Mouse (Mus musculus): ENCODE results near the gene A930002H24Rik. TPM values are rescaled to one million over a fixed set of nuclear protein-coding genes. Genes with fewer than 3 reads are reported as not detected.
"Not testable (repeated sequence)": the region's sequence is repeated elsewhere in the genome, so short reads cannot be mapped to it uniquely, and the experiment has no call there.

Gene A930002H24Rik
- polyA plus RNA-seq, 1 experiment from 2014 or later, result 2.8 TPM

- Histone ChIP-seq H3K27me3 (no peaks in the 10 kb centered on the region), H3K9me3 (no peaks in the 10 kb centered on the region), H3K4me3 (no peak overlapping the region), H3K4me1 (replicated peaks) (no peaks in the 10 kb centered on the region), H3K27ac (no peak overlapping the region), H3K9ac (no peak overlapping the region), H3K36me3 (no peaks in the 10 kb centered on the region), H3K4me2 (no peak overlapping the region)
- no peak for ATAC-seq (ENCODE audit: low FRiP score)
- WGBS, result 88% methylated on average over 7 of the region's 7 CpGs
These were observed 6.5 kb downstream of the A930002H24Rik start for GRCm38 (mm10) chr17:63857023-63857544.

- Histone ChIP-seq H3K9me3 (no peaks in the 10 kb centered on the region), H3K27me3 (no peaks in the 10 kb centered on the region), H3K27ac (no peak overlapping the region), H3K4me1 (replicated peaks) (peaks cover 6% of the 10 kb centered on the region; the same call in 1 of the 2 replicates), H3K4me2 (peak overlapping the region; percentile 57), H3K4me3 (peak overlapping the region; percentile 52; the same call in 1 of the 2 replicates), H3K36me3 (no peaks in the 10 kb centered on the region), H3K9ac (peak overlapping the region; percentile 79; the same call in 1 of the 2 replicates)
- peak; percentile 36 for ATAC-seq (ENCODE audit: low FRiP score)
- WGBS, result 87% methylated on average over 9 of the region's 9 CpGs
These were observed 13.6 kb downstream of the A930002H24Rik start for GRCm38 (mm10) chr17:63850016-63850415.

- Histone ChIP-seq H3K4me2 (peak overlapping the region; percentile 57), H3K27me3 (no peaks in the 10 kb centered on the region), H3K4me1 (replicated peaks) (peaks cover 6% of the 10 kb centered on the region; the same call in 1 of the 2 replicates), H3K9ac (peak overlapping the region; percentile 79), H3K36me3 (no peaks in the 10 kb centered on the region), H3K9me3 (no peaks in the 10 kb centered on the region), H3K27ac (peak overlapping the region; percentile 78), H3K4me3 (peak overlapping the region; percentile 52)
- ATAC-seq (ENCODE audit: low FRiP score), result peak; percentile 99
- 0% methylated on average over 22 of the region's 22 CpGs for WGBS
These were observed 14.0 kb downstream of the A930002H24Rik start for GRCm38 (mm10) chr17:63849566-63849965.

- peak overlapping the region; percentile 79 for H3K9ac ChIP-seq
- peak overlapping the region; percentile 52 for H3K4me3 ChIP-seq
- no peaks in the 10 kb centered on the region for H3K27me3 ChIP-seq
- H3K27ac ChIP-seq, result peak overlapping the region; percentile 78
- peak; percentile 70 for ATAC-seq (ENCODE audit: low FRiP score)
- no peaks in the 10 kb centered on the region for H3K9me3 ChIP-seq
- WGBS, result 10% methylated on average over 6 of the region's 6 CpGs
- peak overlapping the region; percentile 57 for H3K4me2 ChIP-seq
- H3K4me1 ChIP-seq (replicated peaks), result peaks cover 6% of the 10 kb centered on the region; the same call in 1 of the 2 replicates
- H3K36me3 ChIP-seq, result no peaks in the 10 kb centered on the region
These were observed 14.4 kb downstream of the A930002H24Rik start for GRCm38 (mm10) chr17:63849151-63849550.

GRCm38 (mm10) chr17:63845766-63846165 lies 17.8 kb downstream of the A930002H24Rik start:
- H3K27me3 ChIP-seq; H3K9ac ChIP-seq; H3K4me1 ChIP-seq (replicated peaks); H3K4me2 ChIP-seq; H3K36me3 ChIP-seq; ATAC-seq (ENCODE audit: low FRiP score); H3K9me3 ChIP-seq; H3K4me3 ChIP-seq; H3K27ac ChIP-seq: not testable (repeated sequence)
- WGBS, result 95% methylated on average over 3 of the region's 3 CpGs

- no peak overlapping the region for H3K27ac ChIP-seq
- no peak for ATAC-seq (ENCODE audit: low FRiP score)
- no peaks in the 10 kb centered on the region for H3K27me3 ChIP-seq
- peaks cover 6% of the 10 kb centered on the region; the same call in 1 of the 2 replicates for H3K4me1 ChIP-seq (replicated peaks)
- H3K36me3 ChIP-seq, result no peaks in the 10 kb centered on the region
- no peak overlapping the region for H3K9ac ChIP-seq
- WGBS, result 77% methylated on average over 5 of the region's 5 CpGs
- H3K4me3 ChIP-seq, result no peak overlapping the region
- no peaks in the 10 kb centered on the region for H3K9me3 ChIP-seq
- H3K4me2 ChIP-seq, result no peak overlapping the region
These were observed 18.7 kb downstream of the A930002H24Rik start for GRCm38 (mm10) chr17:63844936-63845335.

GRCm38 (mm10) chr17:63842226-63842625 lies 21.4 kb downstream of the A930002H24Rik start:
- no peak overlapping the region for H3K4me3 ChIP-seq
- 83% methylated on average over 1 of the region's 1 CpGs for WGBS
- no peak overlapping the region for H3K27ac ChIP-seq
- no peak for ATAC-seq (ENCODE audit: low FRiP score)
- H3K27me3 ChIP-seq, result no peaks in the 10 kb centered on the region
- H3K9me3 ChIP-seq, result no peaks in the 10 kb centered on the region
- no peaks in the 10 kb centered on the region for H3K36me3 ChIP-seq
- H3K4me2 ChIP-seq, result no peak overlapping the region
- H3K4me1 ChIP-seq (replicated peaks), result no peaks in the 10 kb centered on the region
- no peak overlapping the region for H3K9ac ChIP-seq

GRCm38 (mm10) chr17:63839636-63840269 lies 23.8 kb downstream of the A930002H24Rik start:
- Histone ChIP-seq H3K36me3 (no peaks in the 10 kb centered on the region), H3K27me3 (no peaks in the 10 kb centered on the region), H3K4me3 (no peak overlapping the region), H3K9ac (no peak overlapping the region), H3K27ac (no peak overlapping the region), H3K4me1 (replicated peaks) (no peaks in the 10 kb centered on the region), H3K9me3 (no peaks in the 10 kb centered on the region), H3K4me2 (no peak overlapping the region)
- WGBS, result 93% methylated on average over 3 of the region's 3 CpGs
- no peak for ATAC-seq (ENCODE audit: low FRiP score)

GRCm38 (mm10) chr17:63838144-63838543 lies 25.4 kb downstream of the A930002H24Rik start:
- Histone ChIP-seq H3K9ac (no peak overlapping the region), H3K9me3 (no peaks in the 10 kb centered on the region), H3K4me1 (replicated peaks) (no peaks in the 10 kb centered on the region), H3K27me3 (no peaks in the 10 kb centered on the region), H3K27ac (no peak overlapping the region), H3K4me2 (no peak overlapping the region), H3K4me3 (no peak overlapping the region), H3K36me3 (no peaks in the 10 kb centered on the region)
- no peak for ATAC-seq (ENCODE audit: low FRiP score)
- 91% methylated on average over 8 of the region's 8 CpGs for WGBS

- Histone ChIP-seq H3K27ac (no peak overlapping the region), H3K4me1 (replicated peaks) (0 out of 2 replicates have a peak, but pooled peaks cover 3% of the 10 kb centered on the region), H3K4me3 (no peak overlapping the region), H3K9me3 (no peaks in the 10 kb centered on the region), H3K27me3 (no peaks in the 10 kb centered on the region), H3K4me2 (no peak overlapping the region), H3K36me3 (no peaks in the 10 kb centered on the region), H3K9ac (no peak overlapping the region)
- 87% methylated on average over 8 of the region's 8 CpGs for WGBS
- no peak for ATAC-seq (ENCODE audit: low FRiP score)
These were observed 26.9 kb downstream of the A930002H24Rik start for GRCm38 (mm10) chr17:63836641-63837040.

GRCm38 (mm10) chr17:63836223-63836622 lies 27.4 kb downstream of the A930002H24Rik start:
- peaks cover 3% of the 10 kb centered on the region; the same call in 1 of the 2 replicates for H3K4me1 ChIP-seq (replicated peaks)
- no peak overlapping the region for H3K9ac ChIP-seq
- ATAC-seq (ENCODE audit: low FRiP score), result no peak
- H3K27ac ChIP-seq, result no peak overlapping the region
- no peaks in the 10 kb centered on the region for H3K9me3 ChIP-seq
- WGBS, result 98% methylated on average over 2 of the region's 2 CpGs
- H3K27me3 ChIP-seq, result no peaks in the 10 kb centered on the region
- H3K4me2 ChIP-seq, result no peak overlapping the region
- no peak overlapping the region for H3K4me3 ChIP-seq
- no peaks in the 10 kb centered on the region for H3K36me3 ChIP-seq

- no peaks in the 10 kb centered on the region for H3K36me3 ChIP-seq
- no peak overlapping the region for H3K4me2 ChIP-seq
- no peak for ATAC-seq (ENCODE audit: low FRiP score)
- H3K27ac ChIP-seq, result no peak overlapping the region
- no peak overlapping the region for H3K4me3 ChIP-seq
- H3K9me3 ChIP-seq, result no peaks in the 10 kb centered on the region
- 72% methylated on average over 4 of the region's 4 CpGs for WGBS
- H3K9ac ChIP-seq, result no peak overlapping the region
- H3K27me3 ChIP-seq, result no peaks in the 10 kb centered on the region
- peaks cover 3% of the 10 kb centered on the region; the same call in 1 of the 2 replicates for H3K4me1 ChIP-seq (replicated peaks)
These were observed 32.0 kb downstream of the A930002H24Rik start for GRCm38 (mm10) chr17:63831550-63831949.
